Mouse (Mus musculus) lung, postnatal 0 days (tissue): ENCODE results near the gene Zfp296.

Experiments
- CTCF ChIP-seq: IDR thresholded peaks from 2 replicates; pipeline ENCODE4 v1.5.1; 2016; ENCODE audit warnings: antibody characterized with exemption, mild to moderate bottlenecking
- EP300 ChIP-seq: IDR thresholded peaks from 2 replicates; pipeline ENCODE4 v1.6.1; 2016; ENCODE audit warnings: antibody characterized with exemption, mild to moderate bottlenecking, control low read depth

- TF ChIP-seq CTCF = peak; percentile 13; the same call in 1 of the 2 replicates
- TF ChIP-seq EP300 = no peak
Observed at GRCm38 (mm10) chr7:19603849-19604605, 26.9 kb downstream of the Zfp296 start, which contains the start of gene Clasrp.
